Comparison of ENCODE assay signal across 8 mouse cellular contexts in the genomic region with DNA sequence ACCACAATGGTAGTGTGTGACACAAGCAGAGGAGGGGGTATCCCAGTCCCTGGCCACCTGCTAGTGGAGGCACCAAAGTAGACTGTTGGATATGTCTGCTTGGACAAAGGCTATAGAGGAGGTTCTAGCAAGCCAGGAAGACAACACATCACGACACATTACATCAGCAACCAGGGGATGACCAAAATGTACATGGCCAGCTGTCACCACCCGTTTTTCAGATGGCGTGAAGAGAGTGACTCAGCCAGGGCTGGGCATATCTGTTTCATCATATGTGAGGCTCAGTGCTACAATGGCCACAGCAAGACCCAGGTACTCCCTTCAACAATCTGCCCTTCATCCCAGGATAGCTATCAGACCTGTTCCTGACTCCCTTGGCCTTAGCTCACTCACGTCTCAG.
"Had no signal": no experiment of that assay in that cellular context is flagged by ENCODE, and none has a peak within 500 bp of the region (broad histone marks: within the 10 kb centered on the region; RNA-seq: fewer than 3 reads in every experiment).

No protein-coding gene starts in this region.

- DNase-seq: kidney, adult 8-10 months; kidney, postnatal 25 days; liver; liver, embryonic 13.5 days; liver, postnatal 0 days; lung, postnatal 14 days; thymus, adult 18-20 months; thymus, postnatal 14 days had no signal
